ENCODE assay signal across 17 mouse cellular contexts in the genomic region with DNA sequence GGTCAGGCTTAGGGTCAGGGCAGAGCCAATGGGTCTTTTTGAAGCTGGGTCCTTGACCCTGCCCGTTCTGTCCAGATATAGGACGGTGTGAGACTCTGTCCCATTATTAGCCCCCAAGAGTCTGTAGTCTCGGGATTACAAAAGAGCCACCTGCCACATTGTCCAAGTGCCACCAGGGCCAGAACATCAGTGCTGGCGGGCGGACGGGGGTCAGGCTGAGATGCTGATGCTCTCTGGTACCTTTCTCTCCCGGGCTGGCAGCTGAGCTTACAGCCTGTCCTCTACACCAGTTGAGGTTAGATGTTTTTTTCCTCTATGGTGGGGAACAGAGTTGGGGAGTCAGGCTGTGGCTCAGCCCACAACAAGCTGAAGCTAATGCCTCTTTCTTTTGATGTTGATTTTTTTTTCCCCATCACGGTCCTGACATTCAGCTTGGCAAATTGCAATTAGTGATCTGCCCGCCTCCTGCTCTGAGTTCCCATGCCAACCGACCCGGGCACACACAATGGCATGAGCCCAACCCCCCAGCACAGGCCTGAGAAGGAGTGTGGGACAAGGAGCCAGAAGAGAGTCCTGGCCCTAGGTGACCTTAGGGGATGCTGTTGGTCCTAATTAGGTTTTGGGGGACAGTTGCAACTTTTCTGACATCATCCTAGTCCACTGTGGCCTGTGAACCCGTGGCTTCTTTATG. TPM values are rescaled to one million over a fixed set of nuclear protein-coding genes. Genes with fewer than 3 reads are reported as not detected.
DNase-seq lines count a peak whose midpoint lies in the region; ATAC-seq and TF ChIP-seq lines count a peak whose summit lies in the region.
"Had no signal": no experiment of that assay in that cellular context is flagged by ENCODE, and none has a peak within 500 bp of the region (broad histone marks: within the 10 kb centered on the region; RNA-seq: fewer than 3 reads in every experiment).

No protein-coding gene starts in this region.

- H3K4me2 ChIP-seq in forebrain, postnatal 0 days (ENCODE audit: low read depth): no peak overlapping the region
- H3K4me2 ChIP-seq: hindbrain, embryonic 13.5 days; limb, embryonic 12.5 days had no signal

- DNase-seq in frontal cortex, adult 2 months (ENCODE audit: extremely low spot score in 1 of 2, low spot score in 1 of 2): peak; percentile 5 to 14
- no peak for DNase-seq in frontal cortex, postnatal 10 days (ENCODE audit: low spot score in 2 of 2)
- peak; percentile 55 to 64 for DNase-seq in cerebellum, adult 18-20 months
- peak; percentile 46 to 54 for DNase-seq in cerebellum, postnatal 36 days
- no peak for DNase-seq in forebrain, postnatal 0 days
- DNase-seq in urinary bladder, postnatal 25 days (ENCODE audit: low spot score): no peak
- DNase-seq in adrenal gland, postnatal 14 days: no peak
- no peak for DNase-seq in right cerebral cortex, adult 2 months (ENCODE audit: low spot score in 2 of 2)
- DNase-seq: adrenal gland, postnatal 10 days; gastrocnemius, postnatal 14 days; right cerebral cortex, adult 18-20 months had no signal

- H3K9me3 ChIP-seq in forebrain, postnatal 0 days (ENCODE audit: low read length): no peaks in the 10 kb centered on the region
- H3K9me3 ChIP-seq: hindbrain, embryonic 13.5 days; limb, embryonic 12.5 days; megakaryocyte, embryonic 14.5 days had no signal

- no peak overlapping the region for H3K9ac ChIP-seq in forebrain, postnatal 0 days
- H3K9ac ChIP-seq: hindbrain, embryonic 13.5 days; limb, embryonic 12.5 days; liver, embryonic 14.5 days had no signal

- no peak for TF ChIP-seq CTCF in forebrain, postnatal 0 days (IDR thresholded peaks at IDR 0.05; ENCODE audit: low read depth)

- H3K27me3 ChIP-seq in forebrain, postnatal 0 days (ENCODE audit: insufficient read depth, low read length): no peaks in the 10 kb centered on the region

- 18% methylated on average over 12 of the region's 12 CpGs for WGBS in forebrain, postnatal 0 days

- H3K27ac ChIP-seq in forebrain, postnatal 0 days (ENCODE audit: low read depth, low read length): no peak overlapping the region
- H3K27ac ChIP-seq: hindbrain, embryonic 13.5 days; limb, embryonic 12.5 days; liver, embryonic 14.5 days had no signal

- H3K4me3 ChIP-seq in forebrain, postnatal 0 days (ENCODE audit: low read depth, low read length): no peak overlapping the region
- H3K4me3 ChIP-seq: hindbrain, embryonic 13.5 days; limb, embryonic 12.5 days; megakaryocyte, embryonic 14.5 days had no signal

- H3K36me3 ChIP-seq in forebrain, postnatal 0 days (ENCODE audit: insufficient read depth): no peaks in the 10 kb centered on the region
- H3K36me3 ChIP-seq: hindbrain, embryonic 13.5 days; limb, embryonic 12.5 days had no signal

- ATAC-seq in forebrain, postnatal 0 days: peak; percentile 55; the same call in 1 of the 2 replicates
- ATAC-seq: intestine, postnatal 0 days; lung, postnatal 0 days had no signal

- peaks cover 18% of the 10 kb centered on the region for H3K4me1 ChIP-seq in forebrain, postnatal 0 days (ENCODE audit: insufficient read depth)
- H3K4me1 ChIP-seq: megakaryocyte, embryonic 14.5 days had no signal

RNA-seq across cellular contexts. Expression of gene Cacna2d2, which starts 25.2 kb away (rescaled TPM):
- polyA plus RNA-seq in frontal cortex, adult 2 months (2012; rRNA removed): 33.1 and 35.7 TPM in 2 replicates
- total RNA-seq in forebrain, postnatal 0 days (2014; rRNA removed): 29.7 and 49.5 TPM in 2 replicates
- 3.0 and 5.0 TPM in 2 replicates for polyA plus RNA-seq in forebrain, postnatal 0 days (2015; fragmentation: Nextera tagmentation; extraction: Ambion mirVana)
- total RNA-seq in adrenal gland, postnatal 14 days (2021): 5.1 and 6.6 TPM in 2 replicates

Comparison
In these comparisons a context has a peak if more than half of its experiments do, and no peak if none do; other contexts are left out.
1. DNase-seq: peak in frontal cortex, adult 2 months (2 of 2), cerebellum, adult 18-20 months (2 of 2) and cerebellum, postnatal 36 days (2 of 2); none in frontal cortex, postnatal 10 days (0 of 2), forebrain, postnatal 0 days (single experiment), urinary bladder, postnatal 25 days (single experiment), adrenal gland, postnatal 14 days (single experiment) and right cerebral cortex, adult 2 months (0 of 2).